Mouse (Mus musculus): ENCODE measurements at regions not wholly inside any gene's neighbourhood (a gene's known extent, or its start where the extent isn't known, plus 50 kb on each side); places are given as distances from the start of the nearest gene placed in this dataset.
A peak's percentile ranks its signal among the peaks of the same experiment; 100 is the strongest.

DNA sequence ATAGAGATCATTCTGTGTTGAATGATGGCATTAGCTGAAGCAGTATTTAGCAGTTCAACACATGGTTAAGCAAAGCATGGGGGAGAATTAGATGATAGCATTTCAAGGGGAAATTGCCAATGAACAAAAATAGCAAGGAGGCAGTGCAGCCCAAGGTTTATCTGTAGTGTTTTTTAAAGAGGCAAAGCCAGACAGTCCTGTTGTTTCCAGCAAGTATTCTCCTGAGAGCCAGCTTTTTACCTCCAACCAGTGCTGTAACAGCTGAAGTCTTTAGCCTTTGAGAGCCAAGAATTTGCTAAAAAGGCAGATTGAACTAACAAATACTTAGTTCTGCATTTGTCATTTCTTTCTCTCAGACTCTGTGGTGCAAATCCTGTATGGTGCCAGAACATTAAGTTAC is 305.1 kb upstream of the Arx start:
- DNase-seq (ENCODE audit: low read depth, low spot score): no peak
- Histone ChIP-seq H3K27me3 (ENCODE audit: control insufficient read depth, insufficient read depth, low read length, poor library complexity, severe bottlenecking) (no peaks in the 10 kb centered on the region), H3K36me3 (ENCODE audit: control insufficient read depth, insufficient read depth, low read length, poor library complexity, severe bottlenecking) (no peaks in the 10 kb centered on the region)

DNA sequence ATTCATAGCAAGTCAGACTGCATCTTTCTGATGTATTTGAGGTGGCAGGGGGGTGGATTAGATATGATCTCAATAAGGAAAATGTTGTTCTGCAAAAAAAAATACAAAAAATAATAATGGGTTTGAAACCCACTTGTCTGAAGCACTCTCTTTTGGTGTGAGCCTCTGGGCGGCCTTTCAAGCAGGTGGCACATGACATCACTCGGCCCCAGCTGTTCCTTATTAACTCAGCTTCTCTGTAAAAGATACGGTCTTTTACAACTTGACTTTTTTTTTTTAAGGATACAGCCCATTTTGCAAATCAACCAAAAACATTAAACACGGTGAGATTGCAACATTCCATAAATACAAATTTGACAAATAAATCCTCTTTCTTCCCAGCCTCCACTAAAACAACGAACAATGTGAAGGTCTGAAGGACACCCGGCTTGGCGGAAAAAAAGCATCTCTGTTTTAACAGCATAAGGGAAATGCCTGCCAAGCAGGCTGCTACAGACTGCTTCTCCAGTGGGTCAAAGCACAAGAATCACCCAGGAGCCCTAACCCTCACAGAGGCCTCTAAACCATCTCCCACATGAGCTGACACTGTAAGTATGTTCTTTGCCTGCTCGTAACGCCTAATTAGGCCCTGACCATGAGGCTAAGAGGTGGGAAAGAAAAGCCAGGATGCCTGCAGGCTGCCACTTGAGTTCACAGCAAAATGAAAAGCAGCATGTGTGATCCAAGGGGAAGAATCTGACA is 283.8 kb upstream of the Arx start:
- no peak for DNase-seq (ENCODE audit: low read depth, low spot score)
- Histone ChIP-seq H3K27me3 (ENCODE audit: control insufficient read depth, insufficient read depth, low read length, poor library complexity, severe bottlenecking) (no peaks in the 10 kb centered on the region), H3K36me3 (ENCODE audit: control insufficient read depth, insufficient read depth, low read length, poor library complexity, severe bottlenecking) (no peaks in the 10 kb centered on the region)

- no peaks in the 10 kb centered on the region for H3K27me3 ChIP-seq (ENCODE audit: control insufficient read depth, insufficient read depth, low read length, poor library complexity, severe bottlenecking)
- DNase-seq (ENCODE audit: low read depth, low spot score): no peak
- no peaks in the 10 kb centered on the region for H3K36me3 ChIP-seq (ENCODE audit: control insufficient read depth, insufficient read depth, low read length, poor library complexity, severe bottlenecking)
Observed at GRCm38 (mm10) chrX:93006681-93007080, 279.6 kb upstream of the Arx start.

DNA sequence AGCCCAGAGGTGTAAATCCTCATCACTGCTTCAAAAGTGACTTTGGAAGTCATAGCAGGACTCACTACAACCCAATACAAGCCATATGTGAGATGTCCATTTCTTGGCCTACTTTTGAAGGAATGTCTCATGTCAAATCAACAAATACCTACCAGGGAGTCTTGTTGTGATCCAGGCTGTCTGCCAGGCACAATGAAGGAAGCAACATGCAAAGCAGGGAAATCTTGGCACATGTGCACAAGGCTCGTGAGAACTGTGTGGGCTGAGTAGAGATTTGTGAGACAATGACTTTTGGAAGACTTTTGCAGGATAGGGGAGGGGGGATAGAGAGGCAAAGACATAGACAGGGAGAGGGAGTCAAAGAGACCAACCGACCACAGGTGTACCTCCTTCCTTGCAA is 274.7 kb upstream of the Arx start:
- no peaks in the 10 kb centered on the region for H3K27me3 ChIP-seq (ENCODE audit: control insufficient read depth, insufficient read depth, low read length, poor library complexity, severe bottlenecking)
- H3K36me3 ChIP-seq (ENCODE audit: control insufficient read depth, insufficient read depth, low read length, poor library complexity, severe bottlenecking): no peaks in the 10 kb centered on the region
- no peak for DNase-seq (ENCODE audit: low read depth, low spot score)

DNA sequence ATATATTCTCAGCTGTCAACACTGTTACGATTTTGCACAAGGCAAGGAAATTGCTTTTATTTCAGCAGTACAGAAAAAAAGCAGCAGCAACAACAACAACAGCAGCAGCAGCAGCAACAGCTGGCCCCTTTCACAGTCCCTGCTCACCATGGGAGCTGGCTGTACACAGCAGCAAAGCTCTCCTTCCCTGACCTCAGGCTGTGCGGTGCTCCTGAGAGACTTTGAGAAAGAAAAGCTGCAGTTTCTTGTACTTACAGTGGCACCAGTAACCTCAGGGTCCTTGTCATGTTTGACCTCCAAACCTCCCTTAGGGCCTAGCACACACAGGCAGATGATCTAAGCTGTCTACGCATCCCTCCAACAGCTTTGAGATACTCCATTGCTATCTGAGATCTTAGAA is 269.9 kb upstream of the Arx start:
- DNase-seq (ENCODE audit: low read depth, low spot score): no peak
- H3K27me3 ChIP-seq (ENCODE audit: control insufficient read depth, insufficient read depth, low read length, poor library complexity, severe bottlenecking): no peaks in the 10 kb centered on the region
- no peaks in the 10 kb centered on the region for H3K36me3 ChIP-seq (ENCODE audit: control insufficient read depth, insufficient read depth, low read length, poor library complexity, severe bottlenecking)

GRCm38 (mm10) chrX:93041096-93041495 is 245.1 kb upstream of the Arx start:
- H3K27me3 ChIP-seq (ENCODE audit: control insufficient read depth, insufficient read depth, low read length, poor library complexity, severe bottlenecking): no peaks in the 10 kb centered on the region
- no peak for DNase-seq (ENCODE audit: low read depth, low spot score)
- no peaks in the 10 kb centered on the region for H3K36me3 ChIP-seq (ENCODE audit: control insufficient read depth, insufficient read depth, low read length, poor library complexity, severe bottlenecking)

DNA sequence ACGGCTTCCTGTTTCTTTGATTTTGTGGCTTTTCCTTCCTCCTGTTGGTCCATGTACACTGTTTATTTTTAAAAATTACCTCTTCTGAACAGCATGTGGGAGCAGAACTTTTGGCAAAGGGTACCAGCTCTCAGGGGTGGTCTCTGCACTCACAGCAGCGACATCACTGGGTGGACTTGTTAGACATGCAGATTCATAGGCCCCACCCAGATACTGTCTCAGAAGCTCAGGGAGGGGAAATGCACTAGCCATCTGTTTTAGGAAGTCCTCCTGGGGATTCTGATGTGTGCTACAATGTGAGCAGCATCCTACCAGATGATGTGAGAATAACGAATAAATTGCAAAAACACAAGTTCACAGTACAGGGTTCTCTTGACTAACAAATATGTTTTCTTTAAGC is 243.5 kb upstream of the Arx start:
- DNase-seq (ENCODE audit: low read depth, low spot score): no peak
- Histone ChIP-seq H3K27me3 (ENCODE audit: control insufficient read depth, insufficient read depth, low read length, poor library complexity, severe bottlenecking) (no peaks in the 10 kb centered on the region), H3K36me3 (ENCODE audit: control insufficient read depth, insufficient read depth, low read length, poor library complexity, severe bottlenecking) (no peaks in the 10 kb centered on the region)

DNA sequence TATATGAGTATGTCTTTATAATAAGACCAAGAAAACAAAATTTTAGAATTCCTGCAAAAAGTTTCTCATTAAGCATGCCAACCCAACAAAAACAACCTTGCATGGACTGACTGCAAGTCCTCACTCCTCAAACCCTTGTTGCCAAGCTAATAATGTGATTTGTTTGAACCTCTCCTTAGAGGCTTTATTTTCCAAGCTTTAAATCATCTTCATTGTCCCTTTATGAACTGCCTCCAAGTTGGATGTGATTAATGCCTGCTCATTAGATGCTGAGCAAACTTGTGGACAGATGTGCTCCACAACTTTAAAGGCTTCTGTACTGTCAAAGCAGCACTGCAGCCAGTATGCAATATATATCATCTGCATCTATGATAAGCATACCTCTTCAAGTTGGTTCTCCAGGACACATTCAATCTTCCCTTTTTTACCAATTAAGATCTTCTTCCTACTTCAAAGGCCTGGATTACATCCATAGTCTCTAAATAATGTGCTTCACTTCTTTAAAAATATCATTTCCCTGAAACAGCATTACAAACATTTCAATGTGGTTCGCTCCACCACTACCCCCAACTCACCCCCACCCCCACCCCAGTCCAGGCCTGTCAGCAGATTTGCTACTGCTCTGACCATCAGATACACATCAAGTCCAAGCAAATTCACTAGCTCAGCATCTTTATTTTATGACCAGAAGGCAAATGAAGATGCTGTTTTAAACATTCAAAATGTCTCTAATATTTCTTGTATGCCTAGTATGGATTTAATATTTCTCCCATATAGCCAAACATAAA is 237.1 kb upstream of the Arx start:
- Histone ChIP-seq H3K27me3 (ENCODE audit: control insufficient read depth, insufficient read depth, low read length, poor library complexity, severe bottlenecking) (no peaks in the 10 kb centered on the region), H3K36me3 (ENCODE audit: control insufficient read depth, insufficient read depth, low read length, poor library complexity, severe bottlenecking) (no peaks in the 10 kb centered on the region)
- DNase-seq (ENCODE audit: low read depth, low spot score): no peak

DNA sequence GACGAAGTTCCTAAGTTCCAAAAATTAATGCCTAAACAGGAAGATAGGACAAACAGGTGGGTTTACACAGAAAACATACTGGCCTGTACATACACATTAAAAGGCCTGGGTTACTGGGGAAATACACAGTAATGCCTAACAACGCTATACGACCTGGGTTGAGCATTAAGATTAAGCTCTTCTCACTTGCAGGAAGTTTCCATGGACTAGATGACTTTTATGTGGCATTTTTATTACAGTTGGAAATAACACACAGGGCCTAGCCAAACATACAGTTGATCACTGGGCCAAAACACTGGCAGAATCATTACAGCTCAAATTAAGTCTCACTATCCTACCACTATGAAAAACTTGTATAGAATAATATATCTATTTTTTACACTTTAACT is 236.5 kb upstream of the Arx start:
- DNase-seq (ENCODE audit: low read depth, low spot score): no peak
- Histone ChIP-seq H3K36me3 (ENCODE audit: control insufficient read depth, insufficient read depth, low read length, poor library complexity, severe bottlenecking) (no peaks in the 10 kb centered on the region), H3K27me3 (ENCODE audit: control insufficient read depth, insufficient read depth, low read length, poor library complexity, severe bottlenecking) (no peaks in the 10 kb centered on the region)

- no peaks in the 10 kb centered on the region for H3K36me3 ChIP-seq (ENCODE audit: control insufficient read depth, insufficient read depth, low read length, poor library complexity, severe bottlenecking)
- H3K27me3 ChIP-seq (ENCODE audit: control insufficient read depth, insufficient read depth, low read length, poor library complexity, severe bottlenecking): no peaks in the 10 kb centered on the region
- no peak for DNase-seq (ENCODE audit: low read depth, low spot score)
Observed at GRCm38 (mm10) chrX:93059533-93059932, 226.7 kb upstream of the Arx start.

- H3K36me3 ChIP-seq (ENCODE audit: control insufficient read depth, insufficient read depth, low read length, poor library complexity, severe bottlenecking): no peaks in the 10 kb centered on the region
Observed at GRCm38 (mm10) chrX:93068884-93069283, 217.4 kb upstream of the Arx start.

GRCm38 (mm10) chrX:93069569-93070289 is 216.5 kb upstream of the Arx start:
- peak; percentile 47 for DNase-seq (ENCODE audit: low read depth, low spot score)
- Histone ChIP-seq H3K36me3 (ENCODE audit: control insufficient read depth, insufficient read depth, low read length, poor library complexity, severe bottlenecking) (no peaks in the 10 kb centered on the region), H3K27me3 (ENCODE audit: control insufficient read depth, insufficient read depth, low read length, poor library complexity, severe bottlenecking) (no peaks in the 10 kb centered on the region)

More at GRCm38 (mm10) chrX:93068884-93069283, 217.4 kb upstream of the Arx start:
- H3K27me3 ChIP-seq (ENCODE audit: control insufficient read depth, insufficient read depth, low read length, poor library complexity, severe bottlenecking): no peaks in the 10 kb centered on the region
- DNase-seq (ENCODE audit: low read depth, low spot score): no peak

GRCm38 (mm10) chrX:93070290-93070611 is 216.0 kb upstream of the Arx start:
- Histone ChIP-seq H3K36me3 (ENCODE audit: control insufficient read depth, insufficient read depth, low read length, poor library complexity, severe bottlenecking) (no peaks in the 10 kb centered on the region), H3K27me3 (ENCODE audit: control insufficient read depth, insufficient read depth, low read length, poor library complexity, severe bottlenecking) (no peaks in the 10 kb centered on the region)
- DNase-seq (ENCODE audit: low read depth, low spot score): no peak

DNA sequence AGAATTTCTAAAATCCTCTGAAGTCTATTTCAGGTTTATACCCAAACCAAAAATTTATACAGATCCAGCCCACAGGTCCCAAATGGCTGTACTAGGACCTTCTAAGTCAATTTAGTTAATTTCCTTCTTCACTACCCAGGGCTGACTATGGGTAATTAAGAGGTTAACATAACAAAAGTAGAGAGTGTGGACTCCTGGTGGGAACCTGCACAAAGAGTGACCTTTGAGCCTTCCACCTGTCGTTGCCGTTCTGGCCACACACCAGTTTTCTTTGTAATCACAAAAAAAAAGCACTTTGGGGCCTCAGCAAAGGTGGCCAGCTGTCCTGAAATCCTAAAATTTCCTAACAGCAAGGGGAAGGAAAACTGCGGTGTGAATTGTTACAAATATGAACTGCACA is 197.3 kb upstream of the Arx start:
- DNase-seq (ENCODE audit: low read depth, low spot score): no peak
- Histone ChIP-seq H3K27me3 (ENCODE audit: control insufficient read depth, insufficient read depth, low read length, poor library complexity, severe bottlenecking) (no peaks in the 10 kb centered on the region), H3K36me3 (ENCODE audit: control insufficient read depth, insufficient read depth, low read length, poor library complexity, severe bottlenecking) (no peaks in the 10 kb centered on the region)

- H3K36me3 ChIP-seq (ENCODE audit: control insufficient read depth, insufficient read depth, low read length, poor library complexity, severe bottlenecking): no peaks in the 10 kb centered on the region
- no peak for DNase-seq (ENCODE audit: low read depth, low spot score)
- H3K27me3 ChIP-seq (ENCODE audit: control insufficient read depth, insufficient read depth, low read length, poor library complexity, severe bottlenecking): no peaks in the 10 kb centered on the region
Observed at GRCm38 (mm10) chrX:93097551-93097950, 188.7 kb upstream of the Arx start.

All from splenic B cell, adult 2 months (primary cell).